Mouse (Mus musculus): ENCODE measurements around the gene Il4ra.
A peak's percentile ranks its signal among the peaks of the same experiment; 100 is the strongest.

Il4ra gene

GRCm38 (mm10) chr7:125550881-125551381 is 989 bp upstream of the Il4ra start:
- DNase-seq = peak; percentile 98

GRCm38 (mm10) chr7:125552851-125553555 is 1.1 kb downstream of the Il4ra start:
- DNase-seq = peak; percentile 90

GRCm38 (mm10) chr7:125553653-125554428 is 1.9 kb downstream of the Il4ra start:
- DNase-seq = peak; percentile 93

- peak; percentile 95 for DNase-seq
Measured at GRCm38 (mm10) chr7:125554456-125555114, 2.7 kb downstream of the Il4ra start.

- DNase-seq = peak; percentile 98
Measured at GRCm38 (mm10) chr7:125555351-125555872, 3.5 kb downstream of the Il4ra start.

- DNase-seq = no peak
Measured at GRCm38 (mm10) chr7:125556096-125556495, 4.2 kb downstream of the Il4ra start.

- peak; percentile 95 for DNase-seq
Measured at GRCm38 (mm10) chr7:125556865-125557264, 4.9 kb downstream of the Il4ra start.

- peak; percentile 90 for DNase-seq
Measured at GRCm38 (mm10) chr7:125558401-125558945, 6.6 kb downstream of the Il4ra start.

GRCm38 (mm10) chr7:125558997-125559396 is 7.1 kb downstream of the Il4ra start:
- peak; percentile 95 for DNase-seq

- DNase-seq = peak; percentile 98
Measured at GRCm38 (mm10) chr7:125559537-125559936, 7.6 kb downstream of the Il4ra start.

- DNase-seq = peak; percentile 98
Measured at GRCm38 (mm10) chr7:125560146-125560785, 8.3 kb downstream of the Il4ra start.

- DNase-seq = peak; percentile 100
Measured at GRCm38 (mm10) chr7:125561085-125561690, 9.3 kb downstream of the Il4ra start.

GRCm38 (mm10) chr7:125562413-125562812 is 10.5 kb downstream of the Il4ra start:
- DNase-seq = peak; percentile 90

- DNase-seq = peak; percentile 89
Measured at GRCm38 (mm10) chr7:125563093-125563492, 11.2 kb downstream of the Il4ra start.

GRCm38 (mm10) chr7:125564316-125565024 is 12.6 kb downstream of the Il4ra start:
- DNase-seq = peak; percentile 90

- DNase-seq = peak; percentile 92
Measured at GRCm38 (mm10) chr7:125565516-125566285, 13.8 kb downstream of the Il4ra start.

GRCm38 (mm10) chr7:125566420-125566819 is 14.5 kb downstream of the Il4ra start:
- DNase-seq = peak; percentile 93

- no peak for DNase-seq
Measured at GRCm38 (mm10) chr7:125568888-125569287, 17.0 kb downstream of the Il4ra start.

- DNase-seq = peak; percentile 69
Measured at GRCm38 (mm10) chr7:125571891-125572290, 20.0 kb downstream of the Il4ra start.

GRCm38 (mm10) chr7:125572737-125573136 is 20.8 kb downstream of the Il4ra start:
- DNase-seq = peak; percentile 94

Data from heart, adult 11 months (tissue).